Mouse (Mus musculus) forebrain, embryonic 15.5 days (tissue): Measurements from ENCODE around the gene BC005624. TPM values are rescaled to one million over a fixed set of nuclear protein-coding genes. Genes with fewer than 3 reads are reported as not detected.

ENCODE experiments used
- ATAC-seq: fragments of 200-750 bp; cut with Nextera tagmentation; replicated peaks from 2 replicates; pipeline ENCODE4 v1.8.0; 2017; ENCODE audit warnings: mild to moderate bottlenecking, moderate TSS enrichment, moderate library complexity
- H3K27ac ChIP-seq: fragments of 300-500 bp; sonication (generic); replicated peaks from 2 replicates; pipeline ENCODE4 v1.5.1; 2015; ENCODE audit warnings: mild to moderate bottlenecking, inconsistent platforms
- H3K27me3 ChIP-seq: fragments of 300-500 bp; sonication (generic); 2 replicates; pipeline ENCODE4 v1.6.1; 2015; ENCODE audit warnings: inconsistent platforms
- H3K36me3 ChIP-seq: fragments of 300-500 bp; sonication (generic); 2 replicates; pipeline ENCODE4 v1.6.1; 2015; ENCODE audit warnings: mild to moderate bottlenecking, inconsistent platforms
- H3K4me1 ChIP-seq: fragments of 300-500 bp; sonication (generic); 2 replicates; pipeline ENCODE4 v1.6.1; 2015; ENCODE audit warnings: inconsistent platforms
- H3K4me2 ChIP-seq: fragments of 300-500 bp; sonication (generic); replicated peaks from 2 replicates; pipeline ENCODE4 v1.6.1; 2015; ENCODE audit warnings: mild to moderate bottlenecking, inconsistent platforms
- H3K4me3 ChIP-seq: fragments of 300-500 bp; sonication (generic); 2 replicates; pipeline ENCODE4 v1.5.1; 2015; ENCODE audit warnings: mild to moderate bottlenecking, inconsistent platforms
- H3K9ac ChIP-seq: fragments of 300-500 bp; sonication (generic); replicated peaks from 2 replicates; pipeline ENCODE4 v1.6.1; 2015; ENCODE audit warnings: mild to moderate bottlenecking, inconsistent platforms
- H3K9me3 ChIP-seq: fragments of 300-500 bp; sonication (generic); 2 replicates; pipeline ENCODE4 v1.6.1; 2016; ENCODE audit warnings: inconsistent platforms
- WGBS: fragments of 180-500 bp; shearing (Covaris S2); methylation state at CpG from one replicate; pipeline ENCODE4 v1.1.7; 2015; ENCODE audit warnings: mixed read lengths; 5-methylcytosine and 5-hydroxymethylcytosine counted together
- polyA plus RNA-seq: library from polyadenylated mRNA; unstranded; fragments of >200 nt; fragmentation: Nextera tagmentation; extraction: Ambion mirVana; gene quantifications from 2 replicates; pipeline ENCODE4 v1.2.1, GENCODE M21; 2015

Gene BC005624
- polyA plus RNA-seq, 1 experiment from 2014 or later = 84.2 TPM

DNA sequence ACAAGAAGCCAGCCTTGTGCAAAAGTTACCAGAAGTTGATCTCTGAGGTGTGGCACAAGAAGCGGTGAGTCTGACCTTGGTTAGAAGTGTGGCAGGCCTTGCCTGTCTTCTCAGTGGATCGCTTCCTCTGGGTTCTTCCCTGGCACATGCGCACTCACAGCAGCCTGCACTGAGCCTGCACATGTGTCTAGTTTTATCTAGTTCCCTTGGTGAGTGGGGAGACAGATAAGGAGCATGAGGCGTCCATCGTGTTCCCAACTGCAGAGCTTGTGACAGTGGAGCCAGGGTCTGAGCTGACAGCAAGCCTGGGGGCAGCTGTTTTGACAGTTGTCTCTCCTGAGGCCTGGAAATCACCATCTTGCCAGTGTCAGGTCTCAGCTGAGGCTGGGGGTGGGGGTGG lies 24.4 kb upstream of the BC005624 start:
- Histone ChIP-seq H3K36me3 (peaks cover 59% of the 10 kb centered on the region), H3K27me3 (no peaks in the 10 kb centered on the region), H3K4me3 (no peak overlapping the region), H3K4me2 (no peak overlapping the region), H3K9me3 (no peaks in the 10 kb centered on the region), H3K4me1 (no peaks in the 10 kb centered on the region), H3K9ac (no peak overlapping the region), H3K27ac (no peak overlapping the region)
- ATAC-seq = no peak
- 84% methylated on average over 5 of the region's 5 CpGs for WGBS

DNA sequence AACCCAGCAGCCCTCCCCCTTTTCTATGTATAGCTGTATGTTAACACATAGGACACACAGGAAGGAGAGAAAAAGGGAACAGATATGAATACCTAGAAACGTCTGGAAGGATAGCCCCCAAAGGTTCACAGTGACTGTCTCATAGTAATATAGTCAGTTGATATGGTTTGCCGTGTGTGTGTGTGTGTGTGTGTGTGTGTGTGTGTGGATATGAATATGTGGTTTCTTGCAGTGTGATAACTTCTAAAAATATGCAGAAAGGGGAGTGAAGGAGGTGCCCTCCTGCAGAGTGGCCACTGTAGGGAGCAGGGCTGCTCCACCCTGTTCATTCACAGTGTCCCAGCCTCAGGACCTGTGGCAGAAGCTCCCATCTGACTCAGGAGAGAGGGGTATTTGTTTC lies 23.5 kb upstream of the BC005624 start:
- no peak for ATAC-seq
- H3K9ac ChIP-seq = no peak overlapping the region
- H3K4me2 ChIP-seq = no peak overlapping the region
- H3K27me3 ChIP-seq = no peaks in the 10 kb centered on the region
- H3K36me3 ChIP-seq = peaks cover 55% of the 10 kb centered on the region
- H3K27ac ChIP-seq = no peak overlapping the region
- no peak overlapping the region for H3K4me3 ChIP-seq
- H3K4me1 ChIP-seq = no peaks in the 10 kb centered on the region
- no peaks in the 10 kb centered on the region for H3K9me3 ChIP-seq
- WGBS = 84% methylated on average over 2 of the region's 2 CpGs

DNA sequence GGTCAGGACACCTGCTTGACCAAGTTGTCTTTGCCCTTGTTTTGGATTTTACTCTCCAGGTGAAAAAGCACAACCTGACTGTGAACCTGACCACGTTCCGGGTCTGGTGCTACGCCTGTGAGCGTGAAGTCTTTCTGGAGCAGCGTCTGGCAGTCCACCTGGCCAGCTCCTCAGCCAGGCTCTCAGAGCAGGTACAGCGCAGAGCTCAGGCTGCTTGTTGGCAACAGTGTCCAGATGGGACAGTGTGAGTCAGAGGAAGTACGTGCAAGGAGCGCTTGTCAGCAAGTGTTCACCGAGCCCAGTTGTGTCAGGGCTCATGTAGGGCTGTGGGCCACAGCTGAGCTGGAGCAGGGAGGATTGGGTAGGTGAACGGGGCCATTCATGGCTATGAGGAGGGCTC lies 20.9 kb upstream of the BC005624 start:
- H3K9ac ChIP-seq = no peak overlapping the region
- ATAC-seq = no peak
- H3K9me3 ChIP-seq = no peaks in the 10 kb centered on the region
- peaks cover 51% of the 10 kb centered on the region for H3K36me3 ChIP-seq
- H3K4me1 ChIP-seq = no peaks in the 10 kb centered on the region
- no peak overlapping the region for H3K4me2 ChIP-seq
- no peak overlapping the region for H3K27ac ChIP-seq
- no peak overlapping the region for H3K4me3 ChIP-seq
- H3K27me3 ChIP-seq = no peaks in the 10 kb centered on the region
- 93% methylated on average over 10 of the region's 10 CpGs for WGBS

DNA sequence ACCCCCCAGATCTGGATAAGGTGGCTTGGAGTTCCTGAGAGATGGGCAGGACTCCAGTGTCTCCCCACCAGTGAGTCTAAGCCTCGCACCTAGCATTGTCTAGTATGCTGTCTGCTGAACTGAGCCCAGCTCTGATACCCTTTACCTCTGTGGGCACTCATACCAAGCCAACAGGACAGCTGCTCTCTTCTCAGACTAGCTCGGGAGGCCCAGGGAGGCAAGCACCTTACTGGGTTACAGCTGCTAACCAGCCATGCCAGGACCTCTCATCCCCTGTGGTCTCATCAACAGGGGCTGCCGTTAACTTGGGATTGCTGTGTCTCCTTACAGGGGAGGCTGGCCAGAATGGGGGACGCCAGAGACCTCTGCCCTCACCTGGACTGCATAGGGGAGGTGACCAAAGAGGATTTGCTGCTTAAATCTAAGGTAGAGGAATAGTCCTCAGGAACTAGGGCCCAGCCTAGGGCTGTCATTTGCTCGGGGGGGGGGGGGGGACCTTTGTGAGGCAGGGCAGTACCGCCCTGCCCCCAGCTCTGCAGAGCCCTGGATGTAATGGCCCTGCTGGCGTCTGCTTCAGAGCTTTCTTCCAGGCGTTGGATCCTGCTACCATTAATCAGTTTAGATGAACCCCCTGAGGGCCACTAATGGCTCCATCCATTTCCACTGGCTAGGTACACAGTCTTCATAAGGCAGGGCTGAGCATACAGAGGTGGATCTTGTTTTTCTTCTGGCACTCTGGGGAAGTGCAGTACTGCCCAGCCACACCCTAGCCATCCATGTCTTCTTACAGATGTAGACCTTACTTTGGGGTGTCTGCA lies 16.7 kb upstream of the BC005624 start:
- H3K27ac ChIP-seq = no peak overlapping the region
- H3K27me3 ChIP-seq = no peaks in the 10 kb centered on the region
- no peak overlapping the region for H3K9ac ChIP-seq
- H3K4me2 ChIP-seq = no peak overlapping the region
- H3K4me1 ChIP-seq = no peaks in the 10 kb centered on the region
- H3K9me3 ChIP-seq = no peaks in the 10 kb centered on the region
- ATAC-seq = no peak
- H3K4me3 ChIP-seq = no peak overlapping the region
- 81% methylated on average over 8 of the region's 8 CpGs for WGBS
- H3K36me3 ChIP-seq = peaks cover 23% of the 10 kb centered on the region

DNA sequence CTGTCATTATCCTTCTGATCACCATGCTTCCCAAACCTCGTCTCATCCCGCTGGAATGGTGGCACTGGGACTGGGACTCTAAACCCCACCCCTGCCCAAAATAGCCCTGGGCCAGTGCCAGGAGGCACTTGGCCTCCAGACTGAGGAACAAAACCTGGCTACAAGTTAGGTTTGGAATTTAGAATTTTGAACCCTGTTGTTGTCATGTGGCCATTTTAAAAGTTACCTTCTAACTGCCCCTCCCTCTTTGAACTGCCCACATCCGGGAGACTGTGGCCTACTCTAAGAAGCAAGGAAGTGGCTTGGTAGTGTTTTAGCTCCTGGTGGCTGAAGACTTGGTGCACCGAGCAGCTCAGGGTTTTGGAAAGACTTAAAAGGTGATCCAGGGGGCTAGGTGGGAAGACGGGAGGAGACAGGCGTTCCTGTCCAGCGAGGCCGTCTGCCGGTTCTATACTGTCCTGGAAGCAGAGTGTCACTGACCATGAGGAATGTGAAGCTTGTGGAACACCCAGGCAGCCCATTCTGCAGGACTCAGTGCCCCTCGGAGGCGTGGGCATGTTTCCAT lies 13.5 kb upstream of the BC005624 start:
- Histone ChIP-seq H3K36me3 (peaks cover 5% of the 10 kb centered on the region; the same call in 1 of the 2 replicates), H3K4me1 (no peaks in the 10 kb centered on the region), H3K9me3 (no peaks in the 10 kb centered on the region), H3K27ac (no peak overlapping the region), H3K27me3 (no peaks in the 10 kb centered on the region), H3K9ac (no peak overlapping the region), H3K4me2 (no peak overlapping the region), H3K4me3 (no peak overlapping the region)
- 75% methylated on average over 11 of the region's 11 CpGs for WGBS
- no peak for ATAC-seq

DNA sequence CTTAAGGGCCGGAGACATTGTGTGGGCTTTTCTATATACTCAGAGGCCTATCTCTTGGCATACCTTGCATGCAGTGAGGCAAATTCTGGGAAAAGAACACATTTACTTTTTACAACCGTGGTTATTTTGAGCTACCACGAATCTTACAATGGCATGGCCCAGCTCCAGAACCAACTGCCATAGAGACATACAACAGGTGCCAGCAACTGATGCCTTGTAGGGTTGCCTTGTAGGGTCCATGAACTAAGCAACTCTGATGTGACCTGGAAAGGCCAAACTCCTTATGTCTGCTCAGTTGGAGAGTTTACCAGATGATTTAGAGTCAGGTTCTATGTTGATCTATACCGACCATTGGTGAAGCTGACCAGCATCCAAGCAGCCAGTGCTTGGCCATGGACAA lies 12.9 kb upstream of the BC005624 start:
- Histone ChIP-seq H3K4me1 (no peaks in the 10 kb centered on the region), H3K27ac (no peak overlapping the region), H3K4me3 (no peak overlapping the region), H3K27me3 (no peaks in the 10 kb centered on the region), H3K9ac (no peak overlapping the region), H3K4me2 (no peak overlapping the region), H3K36me3 (no peaks in the 10 kb centered on the region), H3K9me3 (no peaks in the 10 kb centered on the region)
- no peak for ATAC-seq
- WGBS = 95% methylated on average over 4 of the region's 4 CpGs

DNA sequence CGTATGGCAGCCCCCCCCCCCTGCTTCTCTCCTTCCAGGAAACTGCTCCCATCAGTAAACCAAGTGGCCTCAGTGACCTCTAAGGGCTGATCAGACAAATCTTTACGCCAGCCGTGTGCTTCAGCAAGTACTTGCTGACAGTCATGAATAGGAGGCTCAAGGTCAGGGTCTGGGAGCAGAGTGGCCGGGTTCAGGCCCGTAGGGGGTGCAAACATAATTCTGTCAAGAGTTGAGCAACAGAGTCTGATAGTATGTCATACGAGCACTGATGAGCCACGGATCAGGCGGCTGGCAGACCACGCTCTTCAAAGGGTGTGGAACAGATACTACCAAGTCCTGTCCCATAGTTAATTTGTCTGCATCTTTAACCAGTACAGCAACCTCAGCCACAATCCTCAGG lies 8.2 kb upstream of the BC005624 start:
- no peaks in the 10 kb centered on the region for H3K9me3 ChIP-seq
- H3K4me1 ChIP-seq = peaks cover 3% of the 10 kb centered on the region
- no peak overlapping the region for H3K27ac ChIP-seq
- H3K27me3 ChIP-seq = no peaks in the 10 kb centered on the region
- 88% methylated on average over 9 of the region's 9 CpGs for WGBS
- ATAC-seq = no peak
- no peaks in the 10 kb centered on the region for H3K36me3 ChIP-seq
- no peak overlapping the region for H3K9ac ChIP-seq
- H3K4me2 ChIP-seq = no peak overlapping the region
- H3K4me3 ChIP-seq = no peak overlapping the region

DNA sequence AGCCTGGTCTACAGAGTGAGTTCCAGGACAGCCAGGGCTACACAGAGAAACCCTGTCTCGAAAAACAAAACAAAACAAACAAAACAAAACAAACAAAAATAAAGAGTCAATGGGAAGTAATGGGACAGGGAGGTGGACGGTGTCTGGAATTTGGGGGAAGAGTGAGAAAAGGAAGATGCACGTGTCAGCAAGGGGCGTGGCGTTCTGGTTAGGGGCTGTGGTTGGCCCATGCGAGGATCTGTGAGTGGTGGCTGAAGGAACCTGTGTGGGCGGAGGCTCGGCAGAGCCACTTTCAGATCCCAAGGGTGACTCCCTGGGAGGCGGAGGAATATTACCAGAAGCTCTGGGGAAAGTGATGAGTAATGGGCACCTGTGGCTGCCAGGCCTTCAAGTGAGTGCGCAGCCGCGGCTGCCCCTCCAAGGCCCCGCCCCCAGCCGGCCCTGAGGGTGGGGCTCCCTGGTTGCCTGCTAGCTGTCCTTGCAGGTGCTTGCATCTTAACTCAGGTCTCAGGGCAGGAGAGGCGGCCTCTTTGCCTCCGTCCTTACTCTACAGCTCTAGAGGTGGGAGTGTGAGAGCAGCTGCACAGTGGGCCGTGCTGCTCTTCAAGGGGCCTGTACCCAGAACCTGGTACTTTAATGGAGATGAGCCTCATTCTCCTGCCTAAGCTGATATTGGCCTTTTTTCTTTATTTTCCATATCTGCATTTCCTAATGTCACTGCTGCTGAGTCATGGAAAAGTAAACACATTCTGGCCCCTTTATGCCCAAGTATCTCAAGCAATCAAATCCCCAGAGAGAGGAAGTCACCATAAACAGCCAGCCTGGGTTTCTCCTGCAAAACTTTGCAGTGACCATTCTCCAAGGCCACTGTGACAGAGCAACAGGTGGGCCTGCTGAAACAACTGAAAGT lies 3.4 kb upstream of the BC005624 start:
- no peak overlapping the region for H3K9ac ChIP-seq
- H3K27me3 ChIP-seq = no peaks in the 10 kb centered on the region
- no peak overlapping the region for H3K4me2 ChIP-seq
- no peaks in the 10 kb centered on the region for H3K36me3 ChIP-seq
- WGBS = 30% methylated on average over 17 of the region's 17 CpGs
- H3K4me1 ChIP-seq = peaks cover 27% of the 10 kb centered on the region
- no peak for ATAC-seq
- H3K4me3 ChIP-seq = no peak overlapping the region
- no peaks in the 10 kb centered on the region for H3K9me3 ChIP-seq
- H3K27ac ChIP-seq = no peak overlapping the region

DNA sequence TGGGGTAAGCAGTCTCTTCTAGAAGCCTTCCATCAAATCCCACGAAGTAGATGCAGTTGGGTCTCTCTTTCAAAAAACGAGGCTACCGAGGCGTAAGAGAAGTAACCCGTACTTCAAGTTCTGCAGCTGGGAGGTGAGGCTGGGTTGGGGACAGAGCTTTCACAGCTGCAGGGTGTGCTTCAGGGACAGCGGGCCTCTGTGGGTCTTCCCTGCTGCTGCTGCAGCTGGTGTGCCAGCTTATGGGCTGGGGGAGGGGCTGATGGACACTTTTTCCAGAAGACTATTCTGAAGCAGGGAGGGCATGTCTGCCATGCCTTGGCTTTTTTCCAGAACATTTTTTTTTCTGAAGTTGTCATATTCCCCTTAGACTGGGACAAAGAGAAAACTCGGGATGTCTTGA lies 1.0 kb upstream of the BC005624 start:
- peaks cover 14% of the 10 kb centered on the region; the same call in 1 of the 2 replicates for H3K36me3 ChIP-seq
- H3K27ac ChIP-seq = no peak overlapping the region
- peaks cover 27% of the 10 kb centered on the region for H3K4me1 ChIP-seq
- H3K9ac ChIP-seq = peak overlapping the region; percentile 79
- H3K4me2 ChIP-seq = peak overlapping the region; percentile 81
- H3K4me3 ChIP-seq = peak overlapping the region; percentile 62
- no peak for ATAC-seq
- no peaks in the 10 kb centered on the region for H3K27me3 ChIP-seq
- WGBS = 50% methylated on average over 7 of the region's 7 CpGs
- no peaks in the 10 kb centered on the region for H3K9me3 ChIP-seq

DNA sequence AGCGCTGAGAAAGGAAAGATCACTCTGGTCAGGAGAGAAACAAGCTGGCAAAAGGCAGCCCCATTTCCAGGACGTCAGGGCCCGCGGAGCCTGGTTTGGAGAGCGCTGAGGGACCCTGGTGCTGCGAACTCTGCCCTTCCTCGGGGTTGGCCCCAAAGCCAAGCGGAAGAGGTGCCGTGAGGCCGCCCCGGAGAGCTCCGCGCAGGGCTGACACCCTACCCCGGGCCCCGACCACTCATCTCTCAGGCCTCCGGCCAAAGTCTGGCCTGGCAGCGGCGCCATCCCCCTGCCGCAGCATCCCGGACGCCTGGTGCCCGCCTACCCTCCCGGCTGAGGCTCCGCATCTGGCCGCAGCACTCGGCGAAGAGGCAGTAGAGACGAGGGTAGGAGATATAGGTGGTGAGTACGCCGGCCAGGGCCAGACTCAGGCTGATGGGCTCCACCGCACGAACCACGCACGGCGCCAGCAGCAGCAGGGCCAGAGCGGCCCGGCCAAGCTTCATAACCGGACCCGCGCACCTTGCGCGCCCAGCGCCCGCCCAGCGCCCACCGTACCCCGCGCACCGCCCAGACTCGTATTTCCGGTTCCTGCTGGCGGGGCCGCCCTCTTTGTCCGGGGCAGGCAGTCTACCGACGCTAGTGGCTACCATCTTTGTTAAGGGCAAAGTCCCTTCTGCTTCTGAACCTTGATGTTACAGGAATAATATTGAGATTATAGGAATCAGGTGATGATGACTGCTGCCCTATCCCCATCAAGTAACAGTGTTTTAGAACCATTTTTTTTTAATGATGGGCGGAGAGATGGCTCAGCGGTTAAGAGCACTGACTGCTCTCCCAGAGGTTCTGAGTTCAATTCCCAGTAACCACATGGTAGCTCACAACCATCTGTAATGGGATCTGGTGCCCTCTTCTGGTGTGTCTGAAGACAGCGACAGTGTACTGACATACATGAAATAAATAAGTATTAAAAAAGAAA lies 14.4 kb downstream of the BC005624 start, which contains the start of gene Tor1a:
Tor1a (minus strand) TSS at position 582 of the 976 bp plus-strand sequence.
- H3K27ac ChIP-seq = peak within 1 kb of the TSS; percentile 80
- H3K27me3 ChIP-seq = no peaks in the 10 kb centered on the region
- H3K4me1 ChIP-seq = peaks cover 22% of the 10 kb centered on the region
- peaks cover 31% of the 10 kb centered on the region for H3K36me3 ChIP-seq
- H3K9ac ChIP-seq = peak within 1 kb of the TSS; percentile 94
- no peaks in the 10 kb centered on the region for H3K9me3 ChIP-seq
- peak; percentile 97 for ATAC-seq
- peak within 1 kb of the TSS; percentile 75 for H3K4me2 ChIP-seq
- WGBS = 2% methylated on average over 59 of the region's 59 CpGs
- H3K4me3 ChIP-seq = peak within 1 kb of the TSS; percentile 96

DNA sequence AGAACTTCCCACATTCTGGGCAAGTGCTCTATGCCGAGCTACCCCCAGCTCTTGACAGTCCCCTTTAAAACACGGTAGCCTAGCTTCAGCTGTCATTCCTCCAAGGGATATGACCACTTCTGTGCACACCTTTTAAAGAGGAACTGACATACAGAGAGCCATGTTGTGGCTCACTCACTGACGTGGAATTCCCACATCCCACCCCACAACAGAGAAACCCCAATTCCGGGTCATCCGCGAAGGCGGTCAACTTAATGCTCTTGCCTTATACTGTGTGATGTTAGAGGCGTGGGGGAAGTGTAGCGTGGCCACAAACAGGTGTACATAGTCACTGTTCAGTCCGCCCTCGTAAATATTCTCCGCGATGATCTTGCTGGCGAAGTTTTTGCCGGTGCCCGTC lies 15.2 kb downstream of the BC005624 start:
- Histone ChIP-seq H3K27me3 (no peaks in the 10 kb centered on the region), H3K4me2 (peak overlapping the region; percentile 75), H3K9me3 (no peaks in the 10 kb centered on the region), H3K4me1 (peaks cover 22% of the 10 kb centered on the region), H3K36me3 (peaks cover 34% of the 10 kb centered on the region), H3K27ac (no peak overlapping the region), H3K4me3 (peak overlapping the region; percentile 96), H3K9ac (peak overlapping the region; percentile 94)
- WGBS = 26% methylated on average over 16 of the region's 16 CpGs
- no peak for ATAC-seq
